Mouse (Mus musculus) kidney, postnatal 36 days (tissue): Measurements from ENCODE around the gene Arpc4.

ENCODE experiments used
- DNase-seq, 2 experiments: peaks; one replicate each; pipeline ENCODE4 v3.0.0; 2021 to 2022; ENCODE audit warnings: mixed read lengths in 2 of 2

Gene Arpc4

DNA sequence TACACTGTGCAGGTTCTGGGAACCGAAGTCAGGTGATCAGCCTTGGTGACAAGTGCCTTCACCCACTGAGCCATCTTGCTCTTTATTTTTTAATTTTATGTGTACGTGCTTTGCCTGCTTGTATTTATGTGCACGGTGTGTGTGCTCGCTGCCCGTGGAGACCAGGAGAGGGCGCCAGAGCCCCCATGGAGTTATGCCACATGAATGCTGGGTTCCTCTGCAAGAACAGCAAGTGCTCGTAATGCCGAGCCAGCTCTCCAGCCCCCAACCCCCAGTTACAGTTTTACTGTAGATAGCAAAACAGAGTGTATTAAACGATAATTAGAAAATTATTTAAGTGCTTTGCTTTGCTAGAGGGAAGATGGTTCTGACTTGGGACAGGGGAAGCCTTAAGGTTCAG is 28.8 kb downstream of the Arpc4 start:
- DNase-seq = peak; percentile 19 to 60

DNA sequence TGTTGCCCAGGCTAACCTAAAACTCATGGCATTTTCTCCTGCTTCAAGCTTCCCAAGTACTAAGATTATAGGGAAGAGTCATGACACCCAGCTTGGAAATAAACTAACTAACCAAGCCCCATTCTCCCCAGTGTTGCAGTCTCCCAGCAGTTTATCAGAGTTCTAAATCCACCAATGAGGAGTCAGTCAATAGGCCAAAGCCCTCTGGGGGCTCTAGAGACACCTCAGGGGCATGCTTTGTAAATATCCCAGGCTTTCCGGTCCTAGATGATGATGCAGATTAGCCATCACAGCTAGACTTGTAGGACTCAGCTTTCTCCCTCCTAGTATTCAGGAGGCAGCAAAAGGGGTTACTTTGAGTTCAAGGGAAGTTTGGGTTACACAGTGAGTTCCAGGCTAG is 32.1 kb downstream of the Arpc4 start:
- no peak for DNase-seq

DNA sequence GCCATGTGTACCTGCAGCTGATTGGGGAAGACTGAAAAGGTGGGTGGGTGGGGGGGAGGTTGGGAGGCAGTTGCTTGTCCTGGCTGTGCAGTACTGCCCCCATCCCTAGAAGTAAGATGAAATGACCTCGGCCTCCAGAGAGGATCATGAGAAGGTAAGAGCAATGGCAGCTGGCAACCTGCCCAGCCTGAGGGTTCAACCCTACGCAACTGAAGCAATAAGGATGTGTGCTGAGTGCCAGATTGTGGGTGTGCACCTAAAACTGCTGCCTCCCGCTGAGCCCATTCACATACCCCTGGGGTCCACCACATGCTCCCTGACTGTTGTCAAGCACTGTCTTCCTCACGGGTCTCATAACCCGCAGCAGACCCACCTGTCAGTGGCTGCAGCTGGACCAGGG is 38.5 kb downstream of the Arpc4 start:
- DNase-seq = peak in 1 of 2 experiments; percentile 23

DNA sequence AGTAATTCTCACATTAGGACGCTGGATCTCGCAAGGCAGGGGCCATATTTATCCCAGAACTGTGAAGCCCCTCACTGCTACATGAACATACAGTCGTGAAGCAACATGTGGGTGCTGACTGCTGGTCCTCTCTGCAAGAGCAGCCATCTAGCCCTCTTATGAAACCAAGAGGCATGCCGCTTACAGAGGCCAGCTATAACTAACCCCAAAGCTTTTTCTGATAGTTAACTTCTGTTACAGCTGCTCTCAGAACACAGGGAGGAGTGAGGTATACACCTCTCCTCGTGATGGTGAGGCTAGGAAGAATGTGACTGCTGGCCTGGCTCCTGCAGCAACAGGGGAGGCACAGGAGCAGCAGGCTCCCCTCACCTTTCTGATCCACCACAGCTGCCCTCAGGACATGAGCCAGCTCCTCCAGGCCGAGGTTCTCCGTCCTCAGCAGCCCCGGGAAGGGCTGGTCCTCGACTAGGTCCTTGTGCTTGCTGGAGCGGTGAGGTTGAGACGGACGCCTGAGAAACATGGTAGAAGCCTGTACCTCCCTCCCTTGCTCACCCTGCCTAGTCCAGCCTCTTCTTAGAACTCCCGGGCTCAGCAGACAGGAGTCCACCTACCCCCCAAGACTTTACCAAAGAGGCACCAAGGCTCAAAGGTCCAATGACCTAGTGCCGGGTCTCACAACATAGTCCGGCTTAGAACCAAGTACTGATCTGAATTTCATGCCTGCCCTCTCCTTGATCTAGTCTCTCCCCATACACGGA is 40.7 kb downstream of the Arpc4 start:
- DNase-seq = peak; percentile 61 to 64

DNA sequence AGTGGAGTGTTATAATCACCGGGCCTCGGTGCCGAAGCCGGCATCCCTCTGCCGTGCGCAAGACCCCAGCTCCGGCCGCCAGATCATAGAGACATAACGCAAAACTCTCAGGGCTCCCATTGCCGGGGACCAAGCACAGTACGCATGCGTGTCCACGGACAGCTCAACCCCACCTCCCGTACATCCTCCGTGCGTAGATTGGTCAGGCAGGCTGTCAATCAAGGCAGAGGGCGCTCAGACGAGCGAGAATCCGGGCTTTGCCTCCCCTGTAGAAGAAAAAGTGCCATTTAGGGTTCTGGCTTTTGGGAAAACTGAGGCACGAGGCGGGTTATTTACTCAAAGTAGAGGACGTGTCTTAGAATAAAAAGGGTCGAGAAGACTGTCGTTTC is 41.3 kb downstream of the Arpc4 start, which contains the start of gene Rpusd3:
Gene Rpusd3 (minus strand): TSS at position 142 of the 389 bp plus-strand sequence.
- peak; percentile 97 to 100 for DNase-seq

DNA sequence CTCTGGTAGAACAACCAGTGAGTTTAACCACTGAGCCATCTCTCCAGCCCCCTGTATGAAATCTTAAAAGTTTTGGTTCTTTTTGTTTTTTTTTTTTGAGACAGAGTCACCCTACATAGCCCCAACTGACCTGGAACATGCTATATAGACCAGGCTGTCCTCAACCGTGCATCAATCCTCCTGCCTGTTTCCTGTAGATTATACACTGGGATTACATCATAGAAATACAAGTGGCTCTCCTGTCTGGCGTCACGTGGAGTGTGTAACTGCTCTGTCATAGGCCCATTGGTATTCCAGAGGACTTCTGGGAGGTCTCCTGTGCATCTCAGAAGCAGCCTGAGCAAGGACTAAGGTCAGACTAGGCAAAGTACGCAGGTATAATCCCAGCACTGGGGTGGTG is 45.1 kb downstream of the Arpc4 start:
- DNase-seq = no peak

DNA sequence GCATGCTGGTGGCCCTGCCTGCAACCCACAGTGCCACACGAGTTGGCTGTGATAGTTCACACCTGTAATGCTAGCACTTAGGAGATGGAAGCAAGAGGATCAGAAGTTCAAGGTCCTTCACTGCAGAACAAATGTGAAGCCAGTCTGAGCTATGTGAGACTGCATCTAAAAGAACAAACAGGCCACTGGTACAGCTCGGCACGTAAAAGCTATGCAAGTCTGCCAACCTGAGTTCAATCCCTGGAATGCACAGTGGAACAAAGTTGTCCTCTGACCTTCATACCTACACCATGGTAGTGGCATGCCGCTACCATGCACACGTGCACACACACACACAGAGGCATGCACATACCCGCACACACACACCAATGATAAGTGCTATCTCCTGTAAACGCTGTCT is 46.3 kb downstream of the Arpc4 start:
- DNase-seq = peak; percentile 32 to 49

DNA sequence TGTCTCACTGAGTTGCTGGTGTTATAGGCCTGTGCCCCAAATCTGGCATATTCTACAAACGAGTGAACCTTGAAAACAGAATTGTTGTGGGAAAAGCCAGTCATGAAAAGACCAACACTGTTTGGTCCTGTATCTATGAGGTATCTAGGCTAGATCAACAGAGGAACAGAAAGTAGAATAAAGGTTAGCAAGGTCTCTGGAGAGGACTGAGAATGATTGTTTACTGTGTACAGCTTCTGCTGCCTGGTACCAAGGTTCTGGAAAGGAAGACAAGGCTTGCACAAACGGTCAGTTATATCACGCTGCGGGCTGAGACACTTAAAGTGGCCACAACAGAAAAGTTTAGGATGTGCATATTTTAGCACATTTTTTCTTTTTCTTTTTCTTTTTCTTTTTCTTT is 48.8 kb downstream of the Arpc4 start:
- no peak for DNase-seq

DNA sequence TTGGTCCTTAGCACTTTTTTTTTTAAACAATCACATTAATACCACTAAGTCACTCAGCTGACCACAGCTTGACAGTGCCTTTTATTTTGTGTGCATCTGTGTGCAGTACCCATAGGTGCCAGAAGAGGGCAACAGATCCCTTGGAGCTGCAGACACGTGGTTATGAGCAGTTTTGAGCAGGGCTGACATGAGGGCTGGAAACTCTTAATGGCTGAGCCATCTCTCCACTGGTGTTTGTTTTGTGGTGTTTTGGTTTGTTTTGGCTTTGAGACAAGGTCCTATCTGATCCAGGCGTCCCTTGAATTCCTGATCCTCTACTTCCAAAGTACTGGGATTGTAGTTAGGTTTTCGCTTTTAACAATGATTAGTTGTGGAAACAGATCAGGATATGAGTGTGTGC is 49.5 kb downstream of the Arpc4 start:
- peak; percentile 25 to 74 for DNase-seq

DNA sequence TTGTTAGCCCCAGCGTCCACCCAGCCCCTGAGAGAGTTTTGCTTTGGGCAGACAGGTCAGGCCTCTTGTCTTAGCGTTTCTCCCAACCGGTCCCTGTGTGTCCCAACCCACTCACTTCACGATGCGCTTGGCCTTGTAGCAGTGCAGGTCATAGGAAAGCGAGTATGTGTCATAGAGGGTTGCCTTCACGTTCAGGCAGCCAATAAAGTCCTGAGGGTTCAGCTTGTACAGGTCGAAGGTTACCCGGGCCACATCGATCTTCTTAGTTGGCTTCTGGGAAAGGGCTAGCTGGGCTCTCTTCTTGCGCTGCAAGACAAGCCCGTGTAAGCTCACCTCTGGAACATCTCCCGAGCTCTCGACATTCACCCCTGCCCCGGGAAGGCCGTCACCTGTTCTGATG is 50.1 kb downstream of the Arpc4 start:
- DNase-seq = no peak

DNA sequence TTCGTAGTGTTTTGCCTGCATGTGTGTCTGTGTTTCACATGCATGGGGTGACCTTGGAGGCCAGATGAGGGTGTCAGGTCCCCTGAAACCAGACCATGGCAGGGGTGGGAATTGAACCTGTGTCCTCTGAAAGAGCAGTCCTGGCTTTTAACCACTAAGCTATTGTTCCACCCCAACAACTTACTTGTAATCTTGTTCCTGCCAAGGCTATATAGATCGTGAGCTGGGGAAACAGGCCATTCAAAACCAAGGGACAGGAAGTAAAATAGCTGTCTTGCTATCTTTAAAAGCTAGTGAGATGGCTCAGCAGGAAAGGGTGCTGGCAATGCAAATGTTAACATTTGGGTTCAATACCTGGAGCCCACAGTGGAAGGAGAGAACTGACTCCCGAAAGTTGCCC is 52.0 kb downstream of the Arpc4 start:
- no peak for DNase-seq

DNA sequence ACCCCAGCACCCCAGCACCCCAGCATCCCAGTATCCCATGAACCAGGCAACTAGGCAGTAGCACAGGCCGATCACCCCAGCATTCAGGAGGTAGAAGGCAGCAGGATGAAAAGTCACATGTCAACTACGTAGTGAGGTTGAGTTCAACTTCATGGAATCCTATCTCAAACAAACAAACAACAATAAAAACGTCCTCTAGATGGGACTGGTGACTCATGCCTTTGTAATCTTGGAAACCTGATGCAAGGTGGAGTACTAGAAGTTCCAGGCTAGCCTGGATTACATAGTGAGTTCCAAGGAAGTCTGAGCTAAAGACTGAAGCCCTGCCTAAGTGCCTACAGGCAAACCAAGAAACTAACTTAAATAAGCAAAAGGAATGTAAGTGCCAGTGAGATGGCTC is 52.9 kb downstream of the Arpc4 start:
- DNase-seq = no peak

DNA sequence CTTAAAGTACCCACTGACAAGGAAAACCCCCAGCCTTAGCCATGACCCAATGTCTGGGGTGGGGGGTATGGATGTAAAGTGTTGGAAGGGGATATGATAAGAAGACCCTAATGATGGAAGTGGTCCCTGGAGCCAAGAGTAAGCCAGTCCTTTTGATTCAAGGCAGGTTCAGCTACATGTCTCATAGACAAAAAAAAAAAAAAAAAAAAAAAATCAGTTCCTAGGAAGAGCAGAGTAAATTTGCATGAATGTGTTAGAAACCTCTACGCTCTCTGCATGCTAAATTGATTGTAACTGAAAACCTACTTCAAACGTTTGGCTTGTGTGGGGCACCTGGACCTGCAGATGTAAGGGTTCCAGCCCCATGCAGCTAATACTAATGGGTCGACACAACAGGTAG is 53.9 kb downstream of the Arpc4 start:
- no peak for DNase-seq

DNA sequence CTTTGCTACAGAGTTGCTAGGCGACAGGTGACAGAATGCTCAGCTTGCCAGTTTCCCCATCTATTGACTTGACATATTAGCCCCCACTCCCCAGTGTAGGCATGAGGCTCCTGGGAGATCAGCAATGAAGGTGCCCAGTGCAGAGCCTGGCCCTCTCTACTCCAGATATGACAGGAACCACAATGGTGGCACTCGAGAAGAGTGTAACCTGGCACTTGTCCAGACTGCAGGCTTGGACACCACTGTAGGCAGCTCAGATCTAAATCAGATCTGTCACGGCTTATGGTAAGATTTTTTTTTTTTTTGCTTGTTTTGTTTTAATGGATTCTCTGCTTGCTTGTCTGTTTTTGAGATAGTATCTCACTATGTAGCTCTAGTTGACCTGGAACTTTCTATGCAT is 55.7 kb downstream of the Arpc4 start:
- DNase-seq = no peak

DNA sequence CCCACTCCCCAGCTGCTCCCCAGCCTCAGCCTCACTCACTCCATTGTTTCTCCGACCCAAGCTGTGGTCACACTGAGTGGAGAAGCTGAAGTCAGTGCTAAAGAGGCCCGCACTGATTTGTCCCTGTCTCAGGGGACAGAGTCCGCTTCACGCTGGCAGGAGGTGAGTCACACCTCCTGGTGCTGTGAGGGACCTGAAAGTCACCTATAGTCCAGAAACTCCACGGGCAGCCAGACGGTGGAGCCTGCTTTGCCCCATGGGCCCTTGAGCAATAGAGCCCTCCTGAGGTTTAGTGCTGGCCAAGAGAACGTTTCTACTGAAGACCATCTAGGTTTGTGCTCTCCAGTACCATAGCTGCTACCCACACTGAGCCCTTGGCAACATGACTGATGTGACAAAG is 56.8 kb downstream of the Arpc4 start:
- no peak for DNase-seq

DNA sequence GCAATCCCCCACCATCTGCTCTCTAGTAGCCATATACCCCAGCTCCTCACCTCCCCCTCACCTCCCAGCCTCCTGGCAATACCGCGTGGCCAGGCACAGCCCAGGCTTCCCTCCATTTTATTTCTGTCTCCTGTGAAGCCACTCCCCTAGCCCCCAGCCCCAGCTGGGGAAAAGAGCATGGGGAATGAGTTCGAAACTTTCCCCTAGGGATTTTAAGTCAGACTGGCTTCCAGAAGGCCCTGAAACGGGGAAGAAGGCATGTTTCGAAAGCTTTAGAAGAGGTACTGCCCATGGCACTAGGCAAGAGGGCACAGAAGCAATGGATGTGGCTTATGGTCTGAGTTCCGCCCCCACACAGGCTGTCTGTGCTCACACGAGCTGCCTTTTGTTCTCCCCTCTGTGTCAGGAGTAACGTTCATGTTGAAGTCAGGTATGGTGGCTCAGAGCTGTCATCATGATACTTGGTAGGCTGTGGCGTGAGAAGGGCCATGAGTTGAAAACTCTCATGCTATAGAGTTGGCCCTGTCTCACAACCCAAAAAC is 57.8 kb downstream of the Arpc4 start, which contains the start of gene Cidec:
Gene Cidec (minus strand): TSS at position 97 of the 542 bp plus-strand sequence.
- DNase-seq = no peak

DNA sequence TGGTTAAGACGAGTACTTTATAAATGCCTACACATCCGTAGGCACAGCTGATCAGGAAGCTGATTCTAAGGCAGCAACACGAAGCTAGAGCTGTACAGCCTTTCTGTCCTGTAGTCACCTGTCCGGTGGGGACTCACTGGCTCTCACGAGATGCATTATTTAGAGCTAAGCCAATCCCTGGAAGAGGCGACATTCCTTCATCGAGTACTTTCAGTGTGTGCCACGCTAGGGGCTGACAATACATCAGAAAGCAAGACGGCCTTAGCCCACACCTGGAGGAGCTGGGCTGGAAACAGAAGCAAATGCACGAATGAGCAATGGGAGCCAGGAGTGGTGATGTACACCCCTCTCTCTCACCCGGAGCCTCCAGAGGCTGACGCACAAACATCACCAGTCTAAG is 59.2 kb downstream of the Arpc4 start:
- no peak for DNase-seq

DNA sequence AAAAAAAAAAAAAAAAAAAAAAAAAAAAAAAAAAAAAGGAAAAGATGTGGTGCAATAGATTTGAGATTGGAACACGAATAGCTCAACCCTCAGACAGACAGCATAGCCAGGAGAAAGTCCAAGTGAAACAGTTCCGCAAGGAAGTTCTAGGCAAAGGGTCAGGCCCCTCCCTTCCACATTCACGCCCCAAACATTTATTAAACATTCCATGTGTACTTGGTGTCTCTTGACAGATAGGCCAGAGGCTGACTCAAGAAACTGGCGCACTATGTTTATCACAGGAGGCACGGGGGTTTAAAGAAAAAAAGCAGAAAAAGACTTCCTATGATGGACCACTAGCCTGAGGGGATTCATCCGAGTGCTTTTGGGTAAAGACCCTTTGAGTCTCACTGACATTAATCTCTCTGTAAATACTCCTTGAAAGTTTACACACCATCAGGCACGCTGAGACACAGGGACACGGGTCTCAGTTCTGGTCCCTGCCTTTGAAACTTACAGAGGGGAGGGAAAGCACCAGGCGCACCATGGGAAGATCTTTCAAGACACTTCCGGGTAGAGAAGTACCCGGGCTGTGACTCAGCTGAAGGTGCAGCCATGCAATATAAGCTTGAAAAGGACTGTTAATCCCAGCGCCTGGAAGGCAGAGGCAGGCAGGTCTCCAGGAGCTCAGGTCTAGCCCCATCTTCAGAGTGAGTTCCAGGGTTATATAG is 61.0 kb downstream of the Arpc4 start:
- DNase-seq = peak in 1 of 2 experiments; percentile 41
